Mouse (Mus musculus) CH12F3 (cell line): ENCODE measurements around the gene Dhdh.
"Not testable (repeated sequence)": the region's sequence is repeated elsewhere in the genome, so short reads cannot be mapped to it uniquely, and the experiment has no call there.

Source experiments
- in situ Hi-C: fragments of 300-500 bp; cut with MboI; formaldehyde crosslinking; loops from 2 replicates; pipeline ENCODE4 v1.14.3; 2020; ENCODE audit warnings: low sequenced_read_pairs

The Dhdh gene

GRCm38 (mm10) chr7:45509912-45510787, 21.5 kb upstream of the Dhdh start, which contains the start of gene Nucb1:
Gene Nucb1 (minus strand): TSS chr7:45510406.
- in situ Hi-C loops: no loop called here

- in situ Hi-C loops: no loop called here
Measured at GRCm38 (mm10) chr7:45509181-45509882, 20.7 kb upstream of the Dhdh start.

- in situ Hi-C loops: no loop called here
Measured at GRCm38 (mm10) chr7:45508561-45508960, 20.0 kb upstream of the Dhdh start.

- in situ Hi-C loops: no loop called here
Measured at GRCm38 (mm10) chr7:45507583-45507982, 19.0 kb upstream of the Dhdh start.

GRCm38 (mm10) chr7:45498427-45498826, 9.8 kb upstream of the Dhdh start:
- in situ Hi-C loops: no loop called here

GRCm38 (mm10) chr7:45494548-45494947, 5.9 kb upstream of the Dhdh start:
- in situ Hi-C loops: no loop called here

GRCm38 (mm10) chr7:45492951-45493350, 4.3 kb upstream of the Dhdh start:
- in situ Hi-C loops: no loop called here

- in situ Hi-C loops: no loop called here
Measured at GRCm38 (mm10) chr7:45492225-45492844, 3.7 kb upstream of the Dhdh start.

- in situ Hi-C loops: no loop called here
Measured at GRCm38 (mm10) chr7:45491264-45491663, 2.7 kb upstream of the Dhdh start.

GRCm38 (mm10) chr7:45490822-45491221, 2.2 kb upstream of the Dhdh start:
- in situ Hi-C loops: no loop called here

GRCm38 (mm10) chr7:45489578-45489977, 973 bp upstream of the Dhdh start:
- in situ Hi-C loops: no loop called here

- in situ Hi-C loops: no loop called here
Measured at GRCm38 (mm10) chr7:45487861-45488292, 728 bp downstream of the Dhdh start.

GRCm38 (mm10) chr7:45486761-45487415, 1.7 kb downstream of the Dhdh start, which contains the start of gene Gm45808:
Gene Gm45808 (minus strand): TSS chr7:45486811.
- in situ Hi-C loops: no loop called here

- in situ Hi-C loops: no loop called here
Measured at GRCm38 (mm10) chr7:45486158-45486557, 2.4 kb downstream of the Dhdh start.

- in situ Hi-C loops: not testable (repeated sequence)
Measured at GRCm38 (mm10) chr7:45484985-45485384, 3.6 kb downstream of the Dhdh start.

- in situ Hi-C loops: no loop called here
Measured at GRCm38 (mm10) chr7:45482166-45482565, 6.4 kb downstream of the Dhdh start.

GRCm38 (mm10) chr7:45481374-45481927, 7.2 kb downstream of the Dhdh start, which contains the start of gene Tulp2:
Gene Tulp2 (plus strand): TSS chr7:45481877.
- in situ Hi-C loops: no loop called here

- in situ Hi-C loops: not testable (repeated sequence)
Measured at GRCm38 (mm10) chr7:45480310-45480709, 8.3 kb downstream of the Dhdh start.

GRCm38 (mm10) chr7:45478774-45479173, 9.8 kb downstream of the Dhdh start:
- in situ Hi-C loops: no loop called here

- in situ Hi-C loops: no loop called here
Measured at GRCm38 (mm10) chr7:45477003-45477402, 11.6 kb downstream of the Dhdh start.
